8 mouse cellular contexts compared by ENCODE assay signal in genomic region chr5:137305822-137306221, GRCm38 (mm10). TPM values are rescaled to one million over a fixed set of nuclear protein-coding genes. Genes with fewer than 3 reads are reported as not detected.
A peak's percentile ranks its signal among the peaks of the same experiment; 100 is the strongest.
DNase-seq lines count a peak whose midpoint lies in the region; ATAC-seq lines count a peak whose summit lies in the region.

No protein-coding gene starts in this region.

- peak overlapping the region; percentile 68 for H3K4me2 ChIP-seq in liver, embryonic 11.5 days
- peak overlapping the region; percentile 58 for H3K4me2 ChIP-seq in intestine, embryonic 15.5 days (replicated peaks)
- peak overlapping the region; percentile 85 for H3K4me2 ChIP-seq in neural tube, embryonic 13.5 days

- H3K27ac ChIP-seq in liver, embryonic 11.5 days (ENCODE audit: low read depth, low read length) = no peak overlapping the region
- no peak overlapping the region for H3K27ac ChIP-seq in intestine, embryonic 15.5 days
- H3K27ac ChIP-seq in neural tube, embryonic 13.5 days (replicated peaks) = no peak overlapping the region

- no peak for DNase-seq in liver, embryonic 11.5 days (ENCODE audit: low spot score)
- DNase-seq in liver = no peak
- DNase-seq in right cerebral cortex, postnatal 14 days = no peak
- DNase-seq in adrenal gland, postnatal 4 days (ENCODE audit: low spot score in 2 of 2) = no peak
- no peak for DNase-seq in lung, postnatal 4 days

- H3K36me3 ChIP-seq in liver, embryonic 11.5 days (ENCODE audit: control insufficient read depth, insufficient read depth, low read length) = peaks cover 55% of the 10 kb centered on the region
- peaks cover 48% of the 10 kb centered on the region for H3K36me3 ChIP-seq in intestine, embryonic 15.5 days
- peaks cover 61% of the 10 kb centered on the region for H3K36me3 ChIP-seq in neural tube, embryonic 13.5 days

- peak overlapping the region; percentile 95 for H3K4me3 ChIP-seq in liver, embryonic 11.5 days (ENCODE audit: low read depth, low read length)
- peak overlapping the region; percentile 91 for H3K4me3 ChIP-seq in intestine, embryonic 15.5 days (replicated peaks)
- peak overlapping the region; percentile 95 for H3K4me3 ChIP-seq in neural tube, embryonic 13.5 days

- WGBS in liver, embryonic 11.5 days = 53% methylated on average over 3 of the region's 3 CpGs
- WGBS in intestine, embryonic 15.5 days = 53% methylated on average over 3 of the region's 3 CpGs
- WGBS in neural tube, embryonic 13.5 days = 24% methylated on average over 3 of the region's 3 CpGs

- H3K9ac ChIP-seq in liver, embryonic 11.5 days (ENCODE audit: low read depth, low read length) = peak overlapping the region; percentile 96
- H3K9ac ChIP-seq in intestine, embryonic 15.5 days = no peak overlapping the region
- H3K9ac ChIP-seq in neural tube, embryonic 13.5 days = peak overlapping the region; percentile 97

- H3K27me3 ChIP-seq in liver, embryonic 11.5 days (replicated peaks; ENCODE audit: control insufficient read depth, insufficient read depth, low read length) = no peaks in the 10 kb centered on the region
- H3K27me3 ChIP-seq in intestine, embryonic 15.5 days (replicated peaks) = no peaks in the 10 kb centered on the region
- no peaks in the 10 kb centered on the region for H3K27me3 ChIP-seq in neural tube, embryonic 13.5 days

- ATAC-seq in liver, embryonic 11.5 days (replicated peaks; ENCODE audit: low FRiP score) = no peak
- ATAC-seq in common myeloid progenitor, adult 5-6 weeks (replicated peaks; ENCODE audit: low read depth, poor library complexity, severe bottlenecking) = peak; percentile 40
- ATAC-seq in intestine, embryonic 15.5 days = no peak
- ATAC-seq in neural tube, embryonic 13.5 days (ENCODE audit: low read depth) = no peak

- H3K9me3 ChIP-seq in liver, embryonic 11.5 days (ENCODE audit: control insufficient read depth, low read length) = no peaks in the 10 kb centered on the region
- no peaks in the 10 kb centered on the region for H3K9me3 ChIP-seq in intestine, embryonic 15.5 days
- H3K9me3 ChIP-seq in neural tube, embryonic 13.5 days = no peaks in the 10 kb centered on the region

- peaks cover 35% of the 10 kb centered on the region for H3K4me1 ChIP-seq in liver, embryonic 11.5 days (replicated peaks; ENCODE audit: control insufficient read depth, insufficient read depth, low read length)
- peaks cover 26% of the 10 kb centered on the region for H3K4me1 ChIP-seq in intestine, embryonic 15.5 days (replicated peaks)
- peaks cover 53% of the 10 kb centered on the region for H3K4me1 ChIP-seq in neural tube, embryonic 13.5 days (replicated peaks)

RNA-seq across cellular contexts. Expression of gene Srrt, which starts 1.7 kb away (rescaled TPM):
- polyA plus RNA-seq in liver, embryonic 11.5 days (2014; fragmentation: Nextera tagmentation; extraction: Ambion mirVana) = 165 and 169 TPM in 2 replicates
- total RNA-seq in common myeloid progenitor, adult 5-6 weeks (2017) = 296 and 373 TPM in 2 replicates
- polyA plus RNA-seq in intestine, embryonic 15.5 days (2015; fragmentation: Nextera tagmentation; extraction: Ambion mirVana) = 117 and 120 TPM in 2 replicates
- 102 and 115 TPM in 2 replicates for polyA plus RNA-seq in neural tube, embryonic 13.5 days (2015; fragmentation: Nextera tagmentation; extraction: Ambion mirVana)
- total RNA-seq in adrenal gland, postnatal 4 days (2021) = 100 to 1,000 TPM; 236 to 269 TPM

RNA-seq across cellular contexts. Expression of gene Trip6, which starts 8.4 kb away (rescaled TPM):
- polyA plus RNA-seq in liver, embryonic 11.5 days (2014; fragmentation: Nextera tagmentation; extraction: Ambion mirVana) = 31.0 and 31.6 TPM in 2 replicates
- 12.7 and 13.7 TPM in 2 replicates for total RNA-seq in common myeloid progenitor, adult 5-6 weeks (2017)
- polyA plus RNA-seq in intestine, embryonic 15.5 days (2015; fragmentation: Nextera tagmentation; extraction: Ambion mirVana) = 63.9 and 64.8 TPM in 2 replicates
- 17.7 and 23.8 TPM in 2 replicates for polyA plus RNA-seq in neural tube, embryonic 13.5 days (2015; fragmentation: Nextera tagmentation; extraction: Ambion mirVana)
- 10 to 100 TPM; 60.0 to 61.2 TPM for total RNA-seq in adrenal gland, postnatal 4 days (2021)

RNA-seq across cellular contexts. Expression of gene Ufsp1, which starts 11.4 kb away (rescaled TPM):
- 13.3 and 13.5 TPM in 2 replicates for polyA plus RNA-seq in liver, embryonic 11.5 days (2014; fragmentation: Nextera tagmentation; extraction: Ambion mirVana)
- total RNA-seq in common myeloid progenitor, adult 5-6 weeks (2017) = 3.2 and 4.4 TPM in 2 replicates
- 7.8 and 8.5 TPM in 2 replicates for polyA plus RNA-seq in intestine, embryonic 15.5 days (2015; fragmentation: Nextera tagmentation; extraction: Ambion mirVana)
- 15.1 and 18.3 TPM in 2 replicates for polyA plus RNA-seq in neural tube, embryonic 13.5 days (2015; fragmentation: Nextera tagmentation; extraction: Ambion mirVana)
- total RNA-seq in adrenal gland, postnatal 4 days (2021) = 10 to 100 TPM; 10.6 to 11.0 TPM

RNA-seq across cellular contexts. Expression of gene Ache, which starts 18.5 kb away (rescaled TPM):
- 22.7 and 23.3 TPM in 2 replicates for polyA plus RNA-seq in liver, embryonic 11.5 days (2014; fragmentation: Nextera tagmentation; extraction: Ambion mirVana)
- 6.3 and 6.6 TPM in 2 replicates for total RNA-seq in common myeloid progenitor, adult 5-6 weeks (2017)
- polyA plus RNA-seq in intestine, embryonic 15.5 days (2015; fragmentation: Nextera tagmentation; extraction: Ambion mirVana) = 9.5 and 9.7 TPM in 2 replicates
- polyA plus RNA-seq in neural tube, embryonic 13.5 days (2015; fragmentation: Nextera tagmentation; extraction: Ambion mirVana) = 37.8 and 40.6 TPM in 2 replicates
- total RNA-seq in adrenal gland, postnatal 4 days (2021) = 10 to 100 TPM; 12.5 to 20.2 TPM

RNA-seq across cellular contexts. Expression of gene Slc12a9, which starts 27.6 kb away (rescaled TPM):
- polyA plus RNA-seq in liver, embryonic 11.5 days (2014; fragmentation: Nextera tagmentation; extraction: Ambion mirVana) = 6.4 and 7.0 TPM in 2 replicates
- 2.1 and 5.8 TPM in 2 replicates for total RNA-seq in common myeloid progenitor, adult 5-6 weeks (2017)
- polyA plus RNA-seq in intestine, embryonic 15.5 days (2015; fragmentation: Nextera tagmentation; extraction: Ambion mirVana) = 14.3 and 15.9 TPM in 2 replicates
- 26.9 and 27.4 TPM in 2 replicates for polyA plus RNA-seq in neural tube, embryonic 13.5 days (2015; fragmentation: Nextera tagmentation; extraction: Ambion mirVana)
- total RNA-seq in adrenal gland, postnatal 4 days (2021) = 10 to 100 TPM; 16.3 to 19.4 TPM
